Mouse (Mus musculus) midbrain, embryonic 11.5 days (tissue): ENCODE measurements at regions not wholly inside any gene's neighbourhood (a gene's known extent, or its start where the extent isn't known, plus 50 kb on each side); places are given as distances from the start of the nearest gene placed in this dataset.

Experiments used
- ATAC-seq: fragments of 200-750 bp; cut with Nextera tagmentation; 2 replicates; pipeline ENCODE4 v1.8.0; 2017; ENCODE audit warnings: moderate TSS enrichment, moderate library complexity; ENCODE audit not compliant: low FRiP score
- DNase-seq: peaks from one replicate; pipeline ENCODE4 v3.0.0; 2015; ENCODE audit warnings: low spot score; ENCODE audit errors: missing footprints
- H3K27ac ChIP-seq: fragments of 300-500 bp; sonication (generic); 2 replicates; pipeline ENCODE4 v1.5.1; 2014; ENCODE audit warnings: low read depth, low read length
- H3K27me3 ChIP-seq: fragments of 300-500 bp; sonication (generic); 2 replicates; pipeline ENCODE4 v1.6.1; 2014; ENCODE audit warnings: mild to moderate bottlenecking, low read length, moderate library complexity, mixed read lengths; ENCODE audit not compliant: control insufficient read depth, insufficient read depth
- H3K36me3 ChIP-seq: fragments of 300-500 bp; sonication (generic); 2 replicates; pipeline ENCODE4 v1.6.1; 2014; ENCODE audit warnings: mild to moderate bottlenecking, low read length, moderate library complexity, mixed read lengths; ENCODE audit not compliant: control insufficient read depth, insufficient read depth
- H3K4me1 ChIP-seq: fragments of 300-500 bp; sonication (generic); 2 replicates; pipeline ENCODE4 v1.6.1; 2014; ENCODE audit warnings: low read length; ENCODE audit not compliant: control insufficient read depth, insufficient read depth
- H3K4me2 ChIP-seq: fragments of 300-500 bp; sonication (generic); 2 replicates; pipeline ENCODE4 v1.6.1; 2014; ENCODE audit warnings: mild to moderate bottlenecking, moderate library complexity
- H3K4me3 ChIP-seq: fragments of 300-500 bp; sonication (generic); 2 replicates; pipeline ENCODE4 v1.5.1; 2014; ENCODE audit warnings: low read depth, low read length
- H3K9ac ChIP-seq: fragments of 300-500 bp; sonication (generic); 2 replicates; pipeline ENCODE4 v1.6.1; 2014; ENCODE audit warnings: low read length
- H3K9me3 ChIP-seq: fragments of 300-500 bp; sonication (generic); 2 replicates; pipeline ENCODE4 v1.6.1; 2016; ENCODE audit warnings: low read length; ENCODE audit not compliant: control insufficient read depth
- WGBS: fragments of 180-500 bp; shearing (Covaris S2); extraction: QIAGEN DNeasy Blood & Tissue Kit; methylation state at CpG from one replicate; pipeline ENCODE4 v1.1.7; 2014; 5-methylcytosine and 5-hydroxymethylcytosine counted together

DNA sequence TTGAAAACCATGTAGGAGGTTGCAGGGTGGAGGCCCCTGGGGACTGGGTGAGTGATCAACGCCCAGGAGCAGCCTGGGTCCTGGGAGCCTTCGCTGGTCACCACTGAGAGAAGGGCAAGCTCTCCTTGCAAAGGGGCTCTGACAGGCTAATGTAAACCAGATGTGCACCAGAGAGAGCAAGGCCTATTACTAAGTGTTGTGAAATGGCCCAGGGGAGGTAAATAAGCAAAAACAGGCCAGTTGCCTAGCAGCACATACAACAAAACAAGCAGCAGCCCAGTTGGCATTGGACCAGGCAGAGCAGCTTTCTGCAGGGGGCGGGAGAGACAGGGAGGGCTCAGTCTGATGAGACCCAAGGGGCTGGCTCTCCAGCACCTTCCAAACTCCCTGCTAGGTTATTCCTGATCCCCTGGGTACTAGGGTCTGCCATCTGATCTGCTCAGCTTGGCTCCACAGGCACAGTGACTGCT is 239.5 kb upstream of the Fggy start:
- Histone ChIP-seq H3K4me1 (no peaks in the 10 kb centered on the region), H3K4me3 (no peak overlapping the region), H3K36me3 (no peaks in the 10 kb centered on the region), H3K27ac (no peak overlapping the region), H3K9me3 (no peaks in the 10 kb centered on the region), H3K4me2 (no peak overlapping the region), H3K9ac (no peak overlapping the region), H3K27me3 (no peaks in the 10 kb centered on the region)
- DNase-seq (peak; percentile 84), ATAC-seq (no peak)
- WGBS: 59% methylated on average over 3 of the region's 3 CpGs

DNA sequence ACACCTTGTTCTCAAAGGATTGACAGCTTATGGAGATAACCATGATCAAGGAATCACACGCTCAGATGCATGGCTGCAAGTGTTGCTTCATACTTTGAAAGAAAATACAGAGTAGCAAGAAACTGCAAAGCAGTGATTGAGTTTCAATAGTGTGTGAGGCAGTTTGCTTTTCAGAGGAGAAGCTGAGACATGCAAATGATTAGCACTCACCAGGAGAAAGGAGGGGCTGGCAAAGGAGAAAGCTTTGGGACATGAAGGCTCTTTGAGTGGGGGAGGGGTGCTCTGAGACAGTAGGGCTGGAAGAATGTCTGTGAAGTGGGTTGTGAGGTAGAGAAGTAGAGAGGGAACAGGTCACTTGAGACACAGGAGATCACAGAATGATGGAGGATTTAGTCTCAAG is 238.7 kb upstream of the Fggy start:
- WGBS: 58% methylated on average over 1 of the region's 1 CpGs
- no peak overlapping the region for H3K4me2 ChIP-seq
- DNase-seq: no peak
- no peak overlapping the region for H3K27ac ChIP-seq
- H3K9me3 ChIP-seq: no peaks in the 10 kb centered on the region
- H3K36me3 ChIP-seq: no peaks in the 10 kb centered on the region
- no peaks in the 10 kb centered on the region for H3K4me1 ChIP-seq
- no peak overlapping the region for H3K9ac ChIP-seq
- H3K4me3 ChIP-seq: no peak overlapping the region
- H3K27me3 ChIP-seq: no peaks in the 10 kb centered on the region
- ATAC-seq: 0 out of 2 replicates have a peak, but pooled peaks have one; percentile 33

DNA sequence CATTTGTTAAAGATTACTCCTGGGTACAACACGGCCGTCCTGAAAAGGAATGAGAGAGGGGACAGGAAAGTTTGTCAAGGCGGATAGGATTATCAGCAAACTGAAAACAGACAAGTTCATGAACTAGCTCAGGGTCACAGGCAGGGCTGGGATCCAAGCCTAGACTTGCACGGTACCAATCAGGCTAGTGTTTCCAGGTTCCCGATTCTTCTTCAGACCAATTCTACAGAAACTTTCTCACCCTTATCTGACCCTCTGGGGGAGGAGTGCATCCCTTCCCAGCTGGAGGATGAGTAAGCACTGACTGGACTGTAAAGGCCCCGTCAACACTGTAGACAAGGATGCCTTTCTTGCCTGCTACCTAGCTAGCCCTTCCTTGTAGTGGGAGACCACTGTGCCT is 238.3 kb upstream of the Fggy start:
- Histone ChIP-seq H3K9me3 (no peaks in the 10 kb centered on the region), H3K27me3 (no peaks in the 10 kb centered on the region), H3K4me1 (no peaks in the 10 kb centered on the region), H3K4me3 (no peak overlapping the region), H3K4me2 (no peak overlapping the region), H3K9ac (no peak overlapping the region), H3K36me3 (no peaks in the 10 kb centered on the region), H3K27ac (no peak overlapping the region)
- no peak for DNase-seq
- WGBS: 64% methylated on average over 6 of the region's 6 CpGs
- no peak for ATAC-seq

DNA sequence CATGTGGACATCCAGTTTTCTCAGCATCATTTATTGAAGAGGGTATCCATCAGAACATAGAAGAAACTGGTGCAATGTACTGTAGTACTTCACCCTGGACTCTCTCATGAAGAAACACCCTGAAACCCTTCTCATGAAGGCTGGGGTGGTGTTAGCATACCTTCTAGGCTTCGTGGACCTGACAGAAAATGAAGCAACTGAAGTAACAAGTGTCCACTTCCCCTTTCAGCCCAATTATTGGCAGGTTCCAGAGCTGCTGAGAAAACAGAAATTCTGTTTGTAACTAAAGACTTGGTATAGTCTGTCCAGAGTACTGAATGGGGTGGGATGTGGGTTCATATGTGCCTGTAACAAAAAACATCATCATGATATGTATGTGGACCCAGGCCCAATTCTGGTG is 231.4 kb upstream of the Fggy start:
- WGBS: 76% methylated on average over 1 of the region's 1 CpGs
- no peak overlapping the region for H3K27ac ChIP-seq
- H3K36me3 ChIP-seq: no peaks in the 10 kb centered on the region
- no peaks in the 10 kb centered on the region for H3K27me3 ChIP-seq
- ATAC-seq (no peak), DNase-seq (no peak)
- no peak overlapping the region for H3K4me3 ChIP-seq
- H3K9ac ChIP-seq: no peak overlapping the region
- no peak overlapping the region for H3K4me2 ChIP-seq
- H3K9me3 ChIP-seq: no peaks in the 10 kb centered on the region
- H3K4me1 ChIP-seq: no peaks in the 10 kb centered on the region

DNA sequence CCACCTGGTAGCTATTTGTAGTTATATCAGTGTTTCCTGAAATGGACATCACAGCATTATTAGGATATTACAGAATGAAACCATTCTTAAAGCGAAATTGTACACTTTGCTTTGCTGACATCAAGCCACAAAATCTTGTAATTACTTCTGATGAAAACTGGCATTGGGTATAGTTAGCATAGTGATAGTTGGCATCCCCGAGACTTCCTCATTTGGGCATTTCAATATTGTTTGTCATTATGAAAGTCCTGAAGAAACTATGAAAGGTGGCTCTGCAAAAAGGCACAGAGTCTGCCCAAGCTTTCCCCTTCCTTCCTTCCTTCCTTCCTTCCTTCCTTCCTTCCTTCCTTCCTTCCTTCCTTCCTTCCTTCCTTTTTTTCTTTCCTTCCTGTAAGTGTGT is 217.5 kb upstream of the Fggy start:
- Histone ChIP-seq H3K4me1 (no peaks in the 10 kb centered on the region), H3K9me3 (no peaks in the 10 kb centered on the region), H3K27ac (no peak overlapping the region), H3K4me2 (no peak overlapping the region), H3K4me3 (no peak overlapping the region), H3K36me3 (no peaks in the 10 kb centered on the region), H3K9ac (no peak overlapping the region), H3K27me3 (no peaks in the 10 kb centered on the region)
- 81% methylated on average over 2 of the region's 2 CpGs for WGBS
- DNase-seq: no peak
- no peak for ATAC-seq

DNA sequence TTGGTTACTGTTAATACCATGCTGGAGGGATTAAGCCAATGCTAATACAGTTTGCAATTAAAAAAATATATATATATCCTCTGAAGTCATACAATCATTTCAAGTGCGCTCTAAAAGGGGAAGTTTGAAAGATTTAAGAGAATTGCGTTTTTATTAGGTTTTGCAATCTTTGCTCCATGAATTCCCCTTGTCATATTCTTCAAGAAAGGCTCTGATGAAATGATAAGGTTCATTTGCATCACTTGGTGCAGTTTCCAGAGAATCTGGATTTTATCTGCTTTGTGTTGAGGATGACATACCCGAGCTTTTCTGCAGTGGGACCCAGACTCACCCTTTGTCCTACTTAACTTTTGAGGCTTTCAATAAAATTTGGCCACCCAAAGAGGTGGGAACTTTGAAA is 216.4 kb upstream of the Fggy start:
- Histone ChIP-seq H3K9ac (no peak overlapping the region), H3K4me1 (no peaks in the 10 kb centered on the region), H3K36me3 (no peaks in the 10 kb centered on the region), H3K9me3 (no peaks in the 10 kb centered on the region), H3K4me2 (no peak overlapping the region), H3K27ac (no peak overlapping the region), H3K4me3 (no peak overlapping the region), H3K27me3 (no peaks in the 10 kb centered on the region)
- ATAC-seq: no peak
- DNase-seq: no peak
- WGBS: 78% methylated on average over 3 of the region's 3 CpGs

DNA sequence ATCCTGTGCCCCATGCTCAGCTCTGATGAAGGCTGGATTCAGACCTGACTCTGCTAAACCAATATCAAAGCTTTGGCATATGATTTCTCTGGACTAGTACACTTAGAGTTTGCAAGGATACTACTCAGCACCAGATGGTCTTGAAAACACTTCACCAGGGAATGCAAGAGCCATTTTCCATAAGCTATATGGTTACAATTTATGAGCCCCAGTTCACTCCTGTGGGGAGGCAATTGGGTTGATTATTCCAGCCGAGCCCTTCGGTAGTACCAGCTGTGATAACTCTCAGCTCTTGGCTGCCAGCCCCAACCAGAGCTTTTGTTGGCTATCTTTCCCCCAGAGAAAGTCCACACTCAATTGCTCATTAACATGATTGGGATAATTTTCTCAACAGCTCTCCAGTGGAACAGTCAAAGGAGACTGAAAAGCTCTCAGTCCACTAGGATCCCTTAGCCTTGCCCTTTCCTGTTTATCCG is 210.5 kb upstream of the Fggy start:
- Histone ChIP-seq H3K4me1 (no peaks in the 10 kb centered on the region), H3K36me3 (no peaks in the 10 kb centered on the region), H3K4me3 (no peak overlapping the region), H3K27me3 (no peaks in the 10 kb centered on the region), H3K4me2 (no peak overlapping the region), H3K27ac (no peak overlapping the region), H3K9ac (no peak overlapping the region), H3K9me3 (no peaks in the 10 kb centered on the region)
- DNase-seq: no peak
- ATAC-seq: no peak
- 78% methylated on average over 3 of the region's 3 CpGs for WGBS

DNA sequence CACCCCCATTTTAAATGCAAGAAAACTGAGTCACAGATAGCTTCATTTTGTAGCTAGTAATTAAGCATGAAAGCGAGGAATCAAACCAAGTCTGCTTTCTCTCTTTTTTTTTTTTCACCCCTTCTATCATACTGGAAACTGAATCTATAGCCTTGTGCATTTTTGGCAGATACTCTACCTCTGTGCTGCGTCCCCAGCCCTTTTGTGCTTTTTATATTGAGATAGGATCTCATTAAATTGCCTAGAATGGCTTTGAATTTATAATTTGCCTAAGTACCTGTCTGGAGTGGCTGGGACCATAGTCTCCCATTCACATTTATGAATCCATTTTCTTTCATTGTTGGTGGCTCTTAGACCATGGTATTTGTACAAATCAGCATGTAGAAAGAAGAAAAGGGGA is 209.9 kb upstream of the Fggy start:
- H3K4me2 ChIP-seq: no peak overlapping the region
- no peak overlapping the region for H3K9ac ChIP-seq
- ATAC-seq: no peak
- DNase-seq: no peak
- no peaks in the 10 kb centered on the region for H3K36me3 ChIP-seq
- no peaks in the 10 kb centered on the region for H3K27me3 ChIP-seq
- H3K27ac ChIP-seq: no peak overlapping the region
- H3K9me3 ChIP-seq: no peaks in the 10 kb centered on the region
- H3K4me3 ChIP-seq: no peak overlapping the region
- H3K4me1 ChIP-seq: no peaks in the 10 kb centered on the region
- WGBS: 80% methylated on average over 2 of the region's 2 CpGs

DNA sequence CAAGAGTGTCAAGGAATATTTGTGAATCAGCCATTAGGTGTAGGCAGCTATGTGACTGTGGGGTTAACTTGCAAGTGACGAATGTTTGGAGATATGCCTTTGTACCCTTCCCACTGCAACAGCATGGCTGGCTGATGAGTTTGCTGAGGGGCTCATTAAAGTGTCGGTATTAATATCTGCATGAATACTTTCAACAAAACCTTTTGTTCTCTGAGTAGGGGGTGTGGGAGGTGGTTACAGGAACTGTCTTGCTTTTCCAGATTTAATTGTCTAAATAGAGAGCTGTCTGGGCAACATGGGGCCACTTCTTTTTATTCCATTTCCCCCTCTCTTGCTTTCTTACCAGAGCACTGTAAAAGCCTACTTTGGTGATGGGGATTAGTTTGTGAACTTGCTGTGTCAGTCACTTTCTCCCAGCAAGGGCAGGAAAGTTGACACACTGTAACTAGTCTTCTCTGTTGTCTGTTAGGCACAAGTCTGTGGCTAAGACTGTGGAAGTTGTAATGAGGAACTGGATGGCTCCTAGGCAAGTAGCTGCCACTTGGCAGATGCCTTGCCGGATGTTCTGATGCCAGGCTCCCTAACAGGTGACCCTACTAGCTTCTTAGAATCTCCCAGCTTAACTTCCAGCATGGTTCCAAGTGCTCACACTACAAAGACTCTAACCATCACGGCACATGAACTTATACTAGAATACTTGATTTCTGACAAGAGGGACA is 208.7 kb upstream of the Fggy start:
- DNase-seq: no peak
- Histone ChIP-seq H3K36me3 (no peaks in the 10 kb centered on the region), H3K4me3 (no peak overlapping the region), H3K4me2 (no peak overlapping the region), H3K27me3 (no peaks in the 10 kb centered on the region), H3K9me3 (no peaks in the 10 kb centered on the region), H3K27ac (no peak overlapping the region), H3K9ac (no peak overlapping the region), H3K4me1 (no peaks in the 10 kb centered on the region)
- WGBS: 81% methylated on average over 4 of the region's 4 CpGs
- no peak for ATAC-seq
